Mouse (Mus musculus) CH12.LX (cell line): Measurements from ENCODE around the gene Ankrd28.

Experiments
- CTCF ChIP-seq, 2 experiments: IDR thresholded peaks in 1 of 2; conservative IDR thresholded peaks in 1 of 2; 2 replicates each; pipeline ENCODE4 v1.5.1; 2011 to 2012; ENCODE audit warnings: low read depth in 2 of 2, low read length in 2 of 2, improper control_type of control experiment in 1 of 2, inconsistent platforms in 1 of 2, mild to moderate bottlenecking in 1 of 2, moderate library complexity in 1 of 2
- JUND ChIP-seq: conservative IDR thresholded peaks from 2 replicates; pipeline ENCODE4 v1.6.1; 2011; ENCODE audit warnings: low read depth, low read length, improper control_type of control experiment
- MAX ChIP-seq: IDR thresholded peaks from 2 replicates; pipeline ENCODE4 v1.6.1; 2011; ENCODE audit warnings: low read length, improper control_type of control experiment
- POLR2A ChIP-seq: IDR thresholded peaks from 2 replicates; pipeline ENCODE4 v1.6.1; 2011; ENCODE audit warnings: low read depth, mild to moderate bottlenecking, improper control_type of control experiment, low read length
- RCOR1 ChIP-seq: conservative IDR thresholded peaks from 2 replicates; pipeline ENCODE4 v1.6.1; 2012; ENCODE audit warnings: low read depth, mild to moderate bottlenecking, inconsistent platforms, low read length, improper control_type of control experiment
- SIN3A ChIP-seq: IDR thresholded peaks from 2 replicates; pipeline ENCODE4 v1.6.1; 2012; ENCODE audit warnings: low read length, improper control_type of control experiment, inconsistent platforms

DNA sequence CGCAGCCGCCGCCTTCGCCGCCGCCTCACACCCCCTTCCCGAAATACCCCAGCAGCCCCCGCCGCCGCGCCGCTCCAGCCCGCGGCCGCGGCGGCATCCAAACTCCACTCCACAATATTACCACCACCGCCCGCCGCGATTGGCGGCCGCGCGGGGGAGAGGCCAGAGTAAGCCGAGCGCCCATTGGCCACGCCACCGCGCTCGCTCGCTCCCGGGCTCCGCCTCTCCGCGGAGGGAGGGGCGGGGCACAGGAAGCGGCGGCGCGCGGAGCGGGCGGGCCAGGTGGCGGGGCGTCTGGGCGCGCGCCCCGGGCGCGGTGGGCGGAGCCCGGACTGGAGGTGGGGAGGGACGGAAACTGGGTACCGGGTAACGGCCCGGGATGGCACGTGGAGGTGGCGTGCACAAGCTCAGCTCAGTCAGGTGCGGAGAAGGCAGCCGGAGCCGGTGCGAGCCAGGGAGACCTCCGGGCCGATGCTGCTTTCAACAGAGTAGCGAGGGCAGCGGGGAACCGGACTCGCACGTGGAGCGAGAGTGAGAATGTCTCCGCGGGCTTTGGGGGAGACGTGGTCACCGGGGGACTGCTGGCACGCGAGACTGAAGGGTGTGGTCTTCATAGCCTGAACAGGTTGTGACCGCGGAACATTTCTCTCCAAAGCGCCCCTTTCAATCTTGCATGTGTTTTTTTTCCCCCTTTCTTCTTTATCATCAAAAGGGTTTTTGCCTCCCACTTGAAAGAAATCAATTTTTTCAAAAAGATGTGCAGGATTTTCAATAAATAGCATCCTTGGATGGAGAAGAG, at the start of gene Ankrd28:
- no peak for TF ChIP-seq JUND
- no peak for TF ChIP-seq CTCF (conservative IDR thresholded peaks at IDR 0.05 in 1 of 2, IDR thresholded peaks at IDR 0.05 in 1 of 2; ENCODE audit: low read depth in 2 of 2, low read length in 2 of 2)
- TF ChIP-seq SIN3A: peak; percentile 16; the same call in 1 of the 2 replicates
- TF ChIP-seq MAX: peak; percentile 95
- peak; percentile 86 for TF ChIP-seq POLR2A
- no peak for TF ChIP-seq RCOR1
